Mouse (Mus musculus): Measurements from ENCODE around the gene D10Wsu102e.

Gene D10Wsu102e

DNA sequence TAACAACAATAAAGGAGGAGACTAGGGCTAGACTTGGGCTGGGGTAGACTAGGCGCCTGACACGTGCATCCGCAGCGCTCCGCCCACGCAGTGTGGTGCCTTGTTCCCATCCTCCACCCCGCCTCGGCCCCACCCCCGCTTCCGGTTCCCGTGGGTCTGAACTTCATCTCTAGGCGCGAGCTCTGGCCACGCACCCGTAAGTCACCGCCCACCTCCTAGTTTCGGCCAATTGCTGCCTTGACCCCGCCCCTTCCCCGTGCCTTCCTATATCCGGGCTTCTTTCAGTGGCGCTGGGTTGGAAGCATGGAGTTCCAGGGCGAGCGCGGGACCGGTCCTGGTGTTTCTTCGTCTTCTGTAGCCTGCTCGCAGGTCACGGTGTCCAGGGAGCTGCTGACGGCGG is at the start of gene D10Wsu102e:
Gene D10Wsu102e (plus strand): TSS at position 266 of the 400 bp plus-strand sequence.
- DNase-seq, result peak; percentile 96

DNA sequence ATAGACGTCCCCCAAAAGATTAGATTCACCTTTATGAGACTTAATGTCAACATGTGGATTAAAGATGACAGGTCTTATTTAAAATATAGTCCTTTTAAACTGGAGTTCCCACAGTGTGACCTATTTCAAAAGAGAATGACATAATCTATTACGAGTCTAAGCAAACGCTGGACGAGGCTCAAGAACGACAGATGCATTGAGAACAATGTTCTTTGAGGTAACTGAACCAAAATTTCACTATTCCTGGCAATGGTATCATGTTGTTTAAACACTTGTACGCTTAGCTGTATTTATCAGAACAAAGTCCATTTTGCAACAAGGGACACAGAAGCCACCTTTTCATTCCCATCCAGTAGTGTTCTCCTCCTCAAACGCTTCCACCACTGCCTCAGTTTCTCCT is 49.7 kb upstream of the D10Wsu102e start:
- no peak for DNase-seq

GRCm38 (mm10) chr10:83313033-83313432 is 47.0 kb upstream of the D10Wsu102e start:
- no peak for DNase-seq

DNA sequence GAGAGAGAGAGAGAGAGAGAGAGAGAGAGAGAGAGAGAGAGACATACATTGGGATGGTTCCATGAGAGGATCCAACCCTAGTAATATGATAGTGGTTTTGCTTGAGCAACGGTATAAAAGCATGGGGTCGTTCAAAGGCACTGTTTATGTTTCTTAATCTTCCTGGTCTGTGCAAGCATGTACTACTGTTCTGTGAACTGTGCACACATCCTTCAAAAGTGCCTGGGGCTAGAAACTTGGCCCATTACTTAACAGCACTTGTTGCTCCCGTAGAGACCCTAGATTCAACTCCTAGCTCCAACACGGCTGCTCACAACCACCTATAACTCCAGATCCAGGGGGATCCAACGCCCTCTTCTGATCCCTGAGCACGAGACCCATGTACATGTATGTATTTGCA is 39.6 kb upstream of the D10Wsu102e start:
- no peak for DNase-seq

GRCm38 (mm10) chr10:83320870-83321269 is 39.2 kb upstream of the D10Wsu102e start:
- no peak for DNase-seq

DNA sequence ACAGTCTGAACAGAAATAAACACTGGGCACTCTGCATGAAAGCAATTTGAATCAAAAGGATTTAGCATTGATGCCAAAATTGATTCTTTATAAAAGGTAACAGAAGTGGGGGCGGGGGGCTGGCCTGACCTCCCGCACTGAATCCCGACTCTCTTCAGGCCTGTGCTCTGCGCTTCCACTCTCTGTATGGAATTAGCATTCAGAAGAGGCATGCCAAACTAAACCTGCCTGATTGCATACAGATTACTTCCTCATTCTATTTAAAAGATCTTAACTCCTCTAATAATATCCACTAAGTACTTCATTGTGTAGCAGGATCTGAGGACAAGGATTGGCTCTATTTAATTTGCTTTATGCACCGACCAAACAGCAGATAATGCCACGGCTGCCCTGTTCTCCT is 38.5 kb upstream of the D10Wsu102e start:
- DNase-seq, result no peak

DNA sequence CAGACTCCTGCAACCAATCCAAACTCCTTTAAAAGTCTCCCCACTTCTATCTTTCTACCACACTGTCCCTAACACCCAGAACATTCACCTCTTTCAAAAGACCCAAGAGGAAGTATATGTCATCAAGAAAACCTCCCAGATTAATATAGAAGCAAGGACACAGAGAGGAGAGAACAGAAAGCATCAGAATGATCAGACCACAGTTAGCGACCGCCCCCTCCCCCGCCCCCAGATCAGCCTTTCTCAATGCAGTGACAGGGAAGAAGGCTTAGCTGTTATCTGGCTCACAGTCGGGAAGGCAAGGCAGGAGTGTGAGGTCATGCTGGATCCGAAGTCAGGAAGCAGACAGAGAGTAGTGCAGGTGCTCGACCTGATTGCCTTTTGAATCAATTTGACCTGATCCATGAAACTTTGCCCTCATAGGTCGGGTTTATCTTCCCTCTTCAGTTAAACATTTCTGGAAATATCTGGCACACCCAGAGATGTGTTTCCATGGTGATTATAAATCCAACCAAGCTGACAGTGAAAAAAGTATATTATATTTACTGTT is 37.4 kb upstream of the D10Wsu102e start:
- DNase-seq, result no peak

DNA sequence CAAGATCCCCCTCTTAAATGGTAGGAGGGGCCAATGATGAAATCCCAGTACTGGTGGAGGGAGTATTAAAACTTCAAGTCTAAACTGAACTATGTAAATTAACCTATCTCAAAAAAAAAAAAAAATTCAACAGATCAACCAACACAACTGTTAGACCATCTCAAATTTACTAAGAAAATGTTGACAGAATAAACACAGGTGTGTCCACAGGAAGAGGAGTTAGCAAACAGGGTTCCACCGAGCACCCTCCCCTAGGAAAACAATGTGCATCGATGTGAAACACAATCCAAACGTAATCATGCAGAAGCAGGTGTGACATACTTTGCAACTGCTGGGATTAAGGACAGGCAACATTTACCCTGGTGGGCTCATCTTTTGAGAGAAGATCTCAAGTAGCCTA is 35.1 kb upstream of the D10Wsu102e start:
- DNase-seq, result no peak

GRCm38 (mm10) chr10:83325903-83326302 is 34.1 kb upstream of the D10Wsu102e start:
- no peak for DNase-seq

DNA sequence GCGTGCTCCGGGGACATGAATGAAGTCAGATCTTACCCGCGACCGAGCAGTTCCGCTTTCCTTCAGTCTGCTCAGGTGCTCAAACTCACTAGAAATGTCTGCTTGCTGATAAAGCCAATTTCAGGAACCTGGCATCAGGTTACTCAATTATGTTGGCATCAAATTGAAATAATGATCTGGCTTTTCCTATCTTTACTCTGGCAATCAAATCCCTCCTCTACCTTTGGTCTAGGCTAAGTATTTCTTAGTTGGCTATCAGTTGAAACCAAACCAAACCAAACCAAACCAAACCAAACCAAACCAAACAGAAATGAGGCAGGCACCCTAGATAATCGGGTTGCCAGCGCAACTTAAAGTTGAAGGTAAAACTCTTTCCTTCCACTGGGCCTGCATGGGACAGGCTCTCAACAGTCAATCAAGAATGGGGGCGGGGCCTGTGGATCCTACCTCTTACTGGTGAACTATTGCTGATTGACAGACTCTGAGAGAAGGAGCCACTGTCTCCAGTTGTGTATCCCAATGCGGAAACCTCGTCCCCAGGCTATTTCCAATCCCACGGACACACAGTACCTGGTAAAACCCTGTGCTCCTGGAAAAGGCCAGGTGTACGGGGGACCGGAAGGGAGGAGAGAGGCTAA is 33.3 kb upstream of the D10Wsu102e start:
- DNase-seq, result no peak

DNA sequence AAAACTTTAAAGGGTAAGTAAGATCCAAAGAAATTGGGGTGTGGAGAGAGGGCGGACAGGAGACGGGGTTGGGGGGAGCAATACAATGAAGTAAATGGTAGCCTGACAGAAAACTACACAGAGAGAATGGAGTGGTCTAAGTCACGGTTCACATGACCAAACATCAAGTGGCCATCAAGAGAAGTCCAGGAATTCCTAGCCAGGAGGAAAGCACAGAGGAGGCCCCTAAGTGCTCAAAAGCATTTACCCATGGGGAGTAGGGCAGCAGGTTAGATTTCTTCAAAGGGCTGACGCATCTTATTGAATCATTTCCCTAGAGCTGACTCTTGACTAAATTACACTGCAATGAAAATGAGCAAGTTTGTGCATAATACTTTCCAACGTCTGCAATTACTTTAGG is 31.2 kb upstream of the D10Wsu102e start:
- no peak for DNase-seq

GRCm38 (mm10) chr10:83330336-83330735 is 29.7 kb upstream of the D10Wsu102e start:
- no peak for DNase-seq

GRCm38 (mm10) chr10:83331811-83332210 is 28.2 kb upstream of the D10Wsu102e start:
- DNase-seq, result no peak

DNA sequence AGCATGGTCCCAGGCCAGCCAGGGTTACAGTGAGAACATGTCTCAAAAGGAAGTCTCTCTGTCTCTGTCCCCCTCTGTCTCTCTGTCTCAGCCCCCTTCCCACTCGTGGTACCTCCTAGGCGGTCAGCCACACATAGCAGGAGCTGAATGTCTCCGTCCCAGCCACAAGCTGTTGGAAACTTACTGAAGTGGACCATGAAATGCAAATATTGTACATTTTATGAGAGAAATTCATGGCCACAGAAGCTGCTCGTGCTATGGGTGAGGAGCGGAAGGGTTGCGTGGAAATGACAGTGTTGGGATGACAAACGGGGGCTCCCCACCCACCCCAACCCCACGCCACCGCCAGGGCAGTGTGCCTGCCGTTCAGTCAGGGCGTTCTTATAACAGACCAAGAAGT is 27.4 kb upstream of the D10Wsu102e start:
- no peak for DNase-seq

DNA sequence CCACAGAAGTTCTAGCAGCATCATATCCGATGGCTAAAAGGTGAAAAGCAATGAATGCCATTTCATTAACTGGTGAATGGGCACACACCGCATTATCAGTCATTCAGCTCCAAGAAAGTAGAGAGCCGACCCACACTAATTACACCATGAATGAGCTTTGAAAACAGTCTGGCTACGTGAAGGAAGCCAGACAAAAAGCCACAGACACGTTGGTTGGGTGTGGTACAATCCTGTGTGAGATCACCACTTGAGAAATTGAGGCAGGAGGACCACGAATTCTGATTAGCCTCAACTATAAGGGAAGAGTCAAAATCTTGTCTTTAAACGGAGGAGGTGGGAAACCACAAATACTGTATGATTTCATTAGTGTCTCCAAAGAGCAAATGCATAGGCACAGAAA is 23.7 kb upstream of the D10Wsu102e start:
- no peak for DNase-seq

- peak; percentile 81 for DNase-seq
These were observed 22.7 kb upstream of the D10Wsu102e start, which contains the start of gene Slc41a2 for GRCm38 (mm10) chr10:83337159-83337951. TSS of gene Slc41a2 (minus strand) at chr10:83337882.

GRCm38 (mm10) chr10:83337971-83338598 is 21.9 kb upstream of the D10Wsu102e start:
- no peak for DNase-seq

GRCm38 (mm10) chr10:83341226-83341625 is 18.8 kb upstream of the D10Wsu102e start:
- no peak for DNase-seq

- no peak for DNase-seq
These were observed 16.9 kb upstream of the D10Wsu102e start for GRCm38 (mm10) chr10:83343171-83343570.

DNA sequence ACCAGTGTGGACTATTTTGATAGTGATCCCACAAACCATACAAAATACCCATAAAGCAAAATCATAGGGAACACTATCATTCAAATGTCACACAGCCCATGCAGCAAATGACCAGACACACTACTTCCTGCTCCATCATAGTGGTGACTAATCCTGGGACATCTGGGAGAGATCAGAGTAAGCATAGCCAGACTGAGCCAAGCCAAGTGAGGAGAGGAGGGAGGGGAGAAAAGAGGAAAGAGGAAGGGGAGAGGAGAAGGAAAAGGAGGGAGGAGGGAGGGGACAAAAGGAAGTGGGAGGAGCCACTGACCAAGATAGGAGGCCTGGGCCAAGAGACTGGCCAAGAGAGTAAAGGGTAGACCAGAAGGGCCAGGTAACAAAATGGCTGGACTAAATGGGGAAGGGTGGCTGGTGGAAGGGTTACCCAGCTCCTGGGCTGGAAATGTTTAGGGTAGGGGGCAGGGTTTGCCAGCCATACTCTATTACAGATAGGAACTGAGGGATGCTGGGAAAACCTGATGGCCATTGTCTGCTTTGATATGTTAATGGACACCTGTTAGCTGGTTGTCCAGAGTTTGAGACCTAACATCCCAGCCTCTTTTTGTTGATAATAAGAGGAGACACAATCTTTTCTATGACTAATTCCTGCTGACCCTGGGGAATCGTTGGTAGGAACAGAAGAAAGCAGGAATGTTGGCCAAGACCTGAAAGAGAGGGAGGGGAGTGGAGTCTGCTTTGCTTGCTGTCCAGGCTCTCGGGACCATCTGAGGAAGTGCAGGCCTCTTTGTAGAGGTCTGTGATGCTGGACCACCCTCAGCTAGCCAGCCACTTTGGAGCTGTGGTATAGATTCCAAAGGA is 16.0 kb upstream of the D10Wsu102e start:
- no peak for DNase-seq

DNA sequence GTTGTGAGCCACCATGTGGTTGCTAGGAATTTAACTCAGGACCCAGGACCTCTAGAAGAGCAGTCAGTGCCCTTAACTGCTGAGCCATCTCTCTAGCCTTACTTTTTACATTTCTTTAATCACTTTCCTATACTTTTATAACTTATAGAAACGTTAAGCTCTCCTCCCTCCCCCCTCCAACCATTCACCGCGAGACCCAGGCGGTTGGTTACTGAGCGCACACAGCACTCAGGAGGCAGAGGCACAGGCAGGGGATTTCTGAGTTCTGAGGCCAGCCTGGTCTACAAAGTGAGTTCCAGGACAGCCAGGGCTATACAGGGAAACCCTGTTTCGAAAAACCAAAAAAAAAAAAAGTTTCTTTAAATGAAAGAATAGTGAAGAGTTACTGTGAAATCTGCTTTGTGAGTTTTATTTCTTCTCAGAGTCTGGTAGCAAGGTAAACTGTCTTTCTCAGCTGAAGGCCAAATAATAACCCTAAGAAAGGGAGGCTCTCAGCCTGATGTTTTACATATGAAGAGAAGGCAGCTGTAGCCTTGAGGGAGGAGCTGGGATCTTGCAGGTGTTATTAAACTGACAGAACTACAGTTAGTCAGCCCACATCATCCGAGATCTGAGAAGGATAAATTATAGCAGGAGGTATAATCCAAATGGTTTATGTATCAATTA is 14.2 kb upstream of the D10Wsu102e start:
- DNase-seq, result no peak

DNA sequence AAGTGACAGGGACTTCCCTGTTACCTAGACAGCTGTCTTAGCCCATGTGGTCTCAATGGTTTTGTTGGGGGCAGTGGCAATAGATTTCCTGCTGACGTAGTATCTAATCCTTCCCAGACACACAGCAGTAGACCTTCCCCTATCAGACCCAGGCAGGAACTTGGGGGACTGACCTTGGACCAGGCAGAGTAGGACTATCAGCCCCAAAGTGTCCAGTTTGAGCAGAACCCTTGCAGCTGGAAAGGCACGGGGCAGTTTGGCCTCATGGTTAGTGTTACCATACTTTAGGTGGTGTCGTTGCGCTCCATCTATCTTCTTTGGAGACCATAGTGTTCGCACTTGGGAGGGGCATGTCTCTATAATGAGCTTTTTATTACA is 13.7 kb upstream of the D10Wsu102e start:
- no peak for DNase-seq
